Mouse (Mus musculus): ENCODE data around the gene Pde2a.

DNA sequence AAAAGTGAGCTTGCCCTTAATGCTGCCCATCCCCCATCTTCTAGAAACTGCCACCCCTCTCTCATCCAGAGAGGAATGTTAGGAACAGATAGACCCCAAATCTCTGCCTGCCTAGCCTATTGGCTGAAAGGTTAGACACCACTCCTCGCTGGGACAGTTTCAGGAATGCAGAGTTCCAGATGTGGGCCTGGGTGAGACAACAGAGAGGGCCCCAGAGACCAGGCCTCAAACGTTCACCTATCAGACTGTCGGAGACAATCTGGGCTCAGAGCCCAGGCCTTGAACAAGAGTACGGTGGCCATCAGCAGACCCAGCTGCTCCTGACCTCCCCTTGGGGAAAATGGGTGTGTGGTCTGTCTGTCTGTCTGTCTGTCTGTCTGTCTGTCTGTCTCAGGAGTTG lies 28.5 kb upstream of the Pde2a start:
- TF ChIP-seq GABPA (IDR thresholded peaks at IDR 0.05; ENCODE audit: insufficient replicate concordance, low read depth, low read length) (no peak), ZMIZ1 (IDR thresholded peaks at IDR 0.05; ENCODE audit: low read depth, low read length) (no peak), POLR2A (IDR thresholded peaks at IDR 0.05; ENCODE audit: low read depth, low read length) (no peak), ELF1 (IDR thresholded peaks at IDR 0.05; ENCODE audit: low read depth, low read length) (no peak), CTCF (conservative IDR thresholded peaks at IDR 0.05 in 1 of 2, IDR thresholded peaks at IDR 0.05 in 1 of 2; ENCODE audit: low read depth in 2 of 2, low read length in 2 of 2) (no peak), SMC3 (IDR thresholded peaks at IDR 0.05; ENCODE audit: low read depth, low read length) (no peak), EP300 (IDR thresholded peaks at IDR 0.05; ENCODE audit: low read length) (no peak)

Data from CH12.LX (cell line).